Mouse (Mus musculus) liver, adult 10 weeks (tissue): ENCODE results near the gene Ndufv2. TPM values are rescaled to one million over a fixed set of nuclear protein-coding genes. Genes with fewer than 3 reads are reported as not detected.

Source experiments
- polyA plus RNA-seq: library from polyadenylated mRNA; stranded (reverse); fragments of 350-450 nt; fragmentation: Illumina TruSeq; extraction: RNeasy Lipid Tissue Mini Kit (QIAGEN cat#74804); gene quantifications from one replicate; pipeline ENCODE4 v1.2.3, GENCODE M21; 2014; ENCODE audit warnings: low read depth, low replicate concordance

Ndufv2 gene
- 518 TPM for polyA plus RNA-seq

DNA sequence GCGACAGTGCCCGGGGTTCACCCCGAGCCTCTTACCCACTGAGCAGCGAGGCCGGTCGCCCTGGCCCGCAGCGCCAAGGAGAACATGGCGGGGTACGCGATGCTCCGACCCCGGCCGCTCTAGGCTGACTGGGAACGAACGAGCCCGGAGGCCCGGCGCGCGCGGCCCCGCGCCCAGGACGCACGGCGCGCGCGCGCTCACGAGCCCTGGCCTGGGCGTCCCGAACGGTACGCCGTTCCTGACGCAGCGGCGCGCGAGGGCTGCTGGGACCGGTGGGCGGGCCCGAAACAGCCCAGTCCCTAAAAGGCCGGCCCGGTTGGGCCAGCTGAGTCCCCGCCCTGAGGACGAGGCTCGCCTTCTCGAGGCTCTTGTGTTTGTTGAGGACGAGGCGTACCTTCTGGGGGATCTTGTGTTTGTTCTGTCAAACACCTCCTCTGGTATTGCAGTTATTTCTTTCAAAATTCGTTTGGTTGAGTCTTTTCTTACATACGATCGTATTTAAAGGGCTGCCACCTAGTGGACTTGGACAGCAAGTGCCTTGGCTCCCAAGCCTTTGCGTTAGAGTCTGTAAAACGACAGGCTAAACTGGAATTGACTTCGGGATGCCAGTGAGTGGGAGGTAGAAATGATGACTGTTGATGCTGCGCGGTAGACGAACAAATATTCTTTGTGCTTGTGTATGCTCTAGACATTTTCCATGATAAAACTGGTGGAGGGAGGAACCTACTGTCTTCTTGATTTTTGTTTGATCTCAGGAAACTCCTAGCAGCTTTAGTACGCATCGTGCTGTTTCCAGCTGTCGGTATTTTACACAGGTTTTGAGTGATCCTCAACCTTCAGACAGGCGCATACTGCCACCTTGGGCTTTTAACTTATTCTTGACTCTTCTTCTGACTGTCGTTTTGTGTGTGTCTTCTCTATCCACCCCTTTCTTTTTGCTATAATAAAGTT lies at the start of gene Ndufv2:
Gene Ndufv2, minus strand, starts transcription at position 180 of the 951 bp plus-strand sequence.

DNA sequence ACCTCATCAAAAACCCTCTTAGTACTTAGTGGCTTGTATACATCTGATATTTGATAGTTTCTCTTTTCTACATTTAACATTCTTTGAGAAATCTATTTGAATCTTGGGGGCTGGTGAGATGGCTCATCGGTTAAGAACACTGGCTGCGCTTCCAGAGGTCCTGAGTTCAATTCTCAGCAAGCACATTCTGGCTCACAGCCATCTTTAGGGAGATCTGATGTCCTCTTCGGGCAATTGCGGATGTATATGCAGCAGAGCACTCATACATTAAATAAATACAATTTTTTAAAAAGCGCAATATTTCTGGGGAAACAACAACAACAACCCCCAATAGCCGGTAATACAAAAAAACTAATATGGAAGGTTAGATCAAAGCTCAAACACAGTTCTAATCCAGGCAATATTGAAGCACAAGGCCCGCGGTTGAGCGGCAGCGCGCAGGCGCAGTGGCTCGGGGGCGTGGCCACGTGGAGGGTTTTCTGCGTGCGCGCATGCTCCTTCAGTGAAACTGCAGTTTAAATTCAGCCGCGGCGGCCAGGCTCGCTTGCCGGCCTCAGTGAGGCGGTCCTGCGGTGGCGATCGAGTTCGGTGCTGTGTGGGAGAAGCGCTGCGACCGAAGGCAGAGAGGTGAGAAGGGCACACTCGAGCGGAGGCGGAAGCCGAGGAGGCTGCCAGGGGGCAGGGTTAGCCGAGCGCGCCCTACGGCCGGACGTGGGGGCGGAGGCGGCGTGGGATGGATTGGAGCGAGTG lies 21.9 kb upstream of the Ndufv2 start, which contains the start of gene Ddx11:
Gene Ddx11, plus strand, starts transcription at position 455 of the 750 bp plus-strand sequence.

DNA sequence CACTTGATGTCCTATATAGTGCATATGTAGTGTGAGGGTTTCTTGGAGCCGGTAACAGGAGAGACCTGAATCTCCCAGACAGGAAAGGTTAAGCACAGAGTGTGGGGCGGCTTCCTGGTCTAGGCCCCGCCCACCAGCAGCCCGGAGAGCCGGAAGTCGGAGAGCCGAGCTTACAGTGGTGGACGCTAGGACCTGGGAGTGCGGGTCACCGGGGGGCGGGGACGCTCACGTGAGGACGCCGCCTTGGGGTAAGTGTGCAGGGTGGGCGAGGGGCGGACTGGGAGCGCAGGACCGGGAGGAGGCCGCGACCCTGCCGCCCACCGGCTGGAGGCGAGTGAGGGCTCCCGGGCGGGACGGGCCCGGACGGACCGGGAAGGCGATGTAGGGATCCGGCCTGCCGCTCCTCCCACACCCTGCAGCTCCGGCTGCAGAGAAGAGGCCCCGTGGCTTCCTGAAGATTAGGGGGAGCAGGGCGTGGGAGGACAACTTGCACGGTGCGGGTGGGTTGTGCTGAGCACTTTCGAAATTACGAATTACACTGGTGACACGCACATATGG lies 10.1 kb upstream of the Ndufv2 start, which contains the start of gene Washc1:
Gene Washc1, plus strand, starts transcription at position 144 of the 558 bp plus-strand sequence.

DNA sequence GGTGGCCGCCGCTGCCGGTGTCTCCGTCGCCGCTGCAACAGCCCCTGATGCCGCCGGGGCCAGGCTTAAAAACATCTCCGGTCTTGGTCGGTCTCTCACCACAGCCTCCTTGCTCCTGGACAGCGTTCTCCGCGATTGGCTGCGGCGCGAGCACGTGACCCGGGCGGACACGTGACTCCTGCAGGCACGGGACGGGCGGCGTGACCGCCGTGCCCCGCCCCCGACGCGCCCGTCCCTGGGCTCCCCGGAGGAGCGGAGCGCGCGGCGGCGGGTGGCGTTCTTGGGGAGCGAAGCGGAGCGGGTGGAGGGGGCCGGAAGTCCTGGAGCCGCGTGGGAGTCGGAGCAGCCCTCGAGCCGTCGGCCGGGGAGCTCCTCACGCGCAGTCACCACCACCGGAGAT lies 24.4 kb downstream of the Ndufv2 start, which contains the start of gene Ankrd12:
Gene Ankrd12, minus strand, starts transcription at position 156 of the 400 bp plus-strand sequence.

Other genes starting within 250 kb of the Ndufv2 start
- 10.2 TPM for gene Ralbp1, start 215.8 kb downstream of the Ndufv2 start, polyA plus RNA-seq
- gene Twsg1, start 150.3 kb downstream of the Ndufv2 start, polyA plus RNA-seq, result 43.1 TPM
- 4.2 TPM for gene Ankrd12, start 24.5 kb downstream of the Ndufv2 start, polyA plus RNA-seq
- 1.0 TPM for gene Washc1, start 10.0 kb upstream of the Ndufv2 start, polyA plus RNA-seq
- gene Ddx11, start 22.0 kb upstream of the Ndufv2 start, polyA plus RNA-seq, result 1.8 TPM